Mouse (Mus musculus) thymus, postnatal 25 days (tissue): Measurements from ENCODE around the gene Gm13275.
A peak's percentile ranks its signal among the peaks of the same experiment; 100 is the strongest.
"Not testable (repeated sequence)": the region's sequence is repeated elsewhere in the genome, so short reads cannot be mapped to it uniquely, and the experiment has no call there.

Experiments
- DNase-seq: peaks from one replicate; pipeline ENCODE4 v3.0.0; 2022

The Gm13275 gene

DNA sequence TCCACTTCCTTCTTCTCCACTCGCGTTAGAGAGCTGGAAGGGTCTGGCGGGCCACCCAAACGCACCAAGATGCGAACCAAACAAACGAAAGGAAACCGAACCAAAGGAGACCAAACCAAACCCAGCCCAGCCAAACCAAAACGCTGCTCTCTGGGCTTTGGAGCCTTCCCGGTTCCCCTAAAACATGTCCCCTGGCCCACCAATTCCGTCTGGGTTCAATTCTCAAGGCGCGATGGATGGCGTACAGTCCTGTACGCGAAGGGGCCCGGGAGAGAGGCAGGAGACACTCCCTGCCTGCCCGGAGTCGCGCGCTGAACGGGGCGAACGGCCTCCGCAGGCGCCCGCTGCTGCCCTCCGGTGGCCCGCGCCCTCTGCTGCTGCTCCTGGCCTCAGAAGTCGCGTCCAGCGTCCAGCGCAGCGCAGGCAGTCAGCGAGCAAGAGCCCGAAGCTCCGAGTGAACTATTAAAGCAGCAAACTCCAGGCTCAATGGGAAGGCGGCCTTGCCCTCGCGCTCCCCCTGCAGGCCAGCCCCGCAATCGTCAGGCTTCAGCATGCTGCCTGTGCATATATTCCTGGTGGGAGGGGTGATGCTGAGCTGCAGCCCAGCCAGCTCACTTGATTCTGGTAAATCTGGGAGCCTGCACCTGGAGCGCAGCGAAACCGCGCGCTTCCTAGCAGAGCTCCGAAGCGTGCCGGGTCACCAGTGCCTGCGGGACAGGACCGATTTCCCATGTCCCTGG, at the start of gene Gm13275:
TSS of gene Gm13275 (plus strand) at position 552 of the 740 bp plus-strand sequence.
- peak; percentile 80 for DNase-seq

GRCm38 (mm10) chr4:88749926-88750325, 44.4 kb upstream of the Gm13275 start:
- DNase-seq = no peak

GRCm38 (mm10) chr4:88754818-88755340, 39.4 kb upstream of the Gm13275 start, which contains the start of gene Gm13271:
Gene Gm13271 (plus strand): TSS chr4:88754868.
- peak; percentile 68 for DNase-seq

- DNase-seq = peak; percentile 37
Measured at GRCm38 (mm10) chr4:88756581-88757513, 37.4 kb upstream of the Gm13275 start.

DNA sequence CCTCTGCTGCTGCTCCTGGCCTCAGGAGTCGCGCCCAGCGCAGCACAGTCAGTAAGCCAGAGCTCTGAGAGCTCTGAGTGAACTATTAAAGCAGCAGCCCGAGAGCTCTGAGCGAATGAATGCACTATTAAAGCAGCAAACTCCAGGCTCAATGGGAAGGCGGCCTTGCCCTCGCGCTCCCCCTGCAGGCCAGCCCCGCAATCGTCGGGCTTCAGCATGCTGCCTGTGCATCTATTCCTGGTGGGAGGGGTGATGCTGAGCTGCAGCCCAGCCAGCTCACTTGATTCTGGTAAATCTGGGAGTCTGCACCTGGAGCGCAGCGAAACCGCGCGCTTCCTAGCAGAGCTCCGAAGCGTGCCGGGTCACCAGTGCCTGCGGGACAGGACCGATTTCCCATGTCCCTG, 36.7 kb upstream of the Gm13275 start:
- peak; percentile 90 for DNase-seq

DNA sequence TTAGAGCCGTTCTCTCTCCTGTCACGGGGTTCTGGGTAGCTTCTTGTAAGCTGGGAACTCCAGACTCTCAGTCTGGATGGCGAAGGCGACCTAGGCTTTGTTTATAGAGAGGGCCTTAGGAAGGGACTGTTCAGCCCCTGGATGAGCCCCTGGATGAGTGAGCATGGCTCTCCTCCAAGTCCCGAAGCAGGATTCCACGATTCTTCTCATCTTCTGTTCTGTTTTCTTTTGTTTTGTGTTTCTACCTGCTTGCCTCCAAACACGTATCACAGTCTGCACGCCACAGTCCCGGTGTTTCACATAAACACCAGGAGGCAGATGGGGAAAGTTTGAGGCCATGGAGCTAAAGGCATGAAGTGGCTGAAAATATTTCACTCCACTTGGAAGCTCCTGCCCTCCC, 35.5 kb upstream of the Gm13275 start:
- not testable (repeated sequence) for DNase-seq

DNA sequence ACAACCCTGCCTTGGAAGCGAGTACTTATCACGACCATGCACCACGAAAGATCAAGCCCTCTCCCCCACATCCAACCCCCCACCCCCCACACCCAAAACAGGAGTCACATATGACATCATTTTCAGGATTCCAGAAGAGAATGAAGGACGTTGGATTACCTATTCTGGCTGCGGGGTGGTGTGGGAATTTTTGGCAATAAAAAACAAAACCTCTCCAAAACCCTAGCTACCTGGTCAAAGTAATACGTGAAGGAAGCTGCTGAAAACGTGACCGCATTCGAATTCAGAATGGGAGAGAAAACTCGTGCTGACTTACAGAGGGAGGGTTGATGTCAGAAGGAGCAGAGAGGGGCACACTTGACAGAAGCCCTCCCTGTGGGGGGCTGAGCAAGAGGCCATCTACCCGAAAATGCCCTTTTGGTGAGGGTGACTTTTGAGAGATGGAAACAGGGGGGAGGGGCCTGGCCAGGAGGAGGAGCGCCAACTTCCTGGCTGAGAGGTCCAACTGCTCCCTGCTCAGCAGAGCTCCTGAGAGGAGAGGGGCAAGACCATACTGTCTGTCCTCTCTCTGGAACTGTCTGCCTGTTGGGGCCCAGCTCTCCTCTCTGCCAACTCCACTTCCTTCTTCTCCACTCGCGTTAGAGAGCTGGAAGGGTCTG, 34.5 kb upstream of the Gm13275 start, which contains the start of gene Gm13283:
TSS of gene Gm13283 (plus strand) at position 510 of the 659 bp plus-strand sequence.
- peak; percentile 28 for DNase-seq

GRCm38 (mm10) chr4:88760431-88760830, 33.9 kb upstream of the Gm13275 start:
- DNase-seq = peak; percentile 55

- peak; percentile 90 for DNase-seq
Measured at GRCm38 (mm10) chr4:88761776-88762175, 32.5 kb upstream of the Gm13275 start.

DNA sequence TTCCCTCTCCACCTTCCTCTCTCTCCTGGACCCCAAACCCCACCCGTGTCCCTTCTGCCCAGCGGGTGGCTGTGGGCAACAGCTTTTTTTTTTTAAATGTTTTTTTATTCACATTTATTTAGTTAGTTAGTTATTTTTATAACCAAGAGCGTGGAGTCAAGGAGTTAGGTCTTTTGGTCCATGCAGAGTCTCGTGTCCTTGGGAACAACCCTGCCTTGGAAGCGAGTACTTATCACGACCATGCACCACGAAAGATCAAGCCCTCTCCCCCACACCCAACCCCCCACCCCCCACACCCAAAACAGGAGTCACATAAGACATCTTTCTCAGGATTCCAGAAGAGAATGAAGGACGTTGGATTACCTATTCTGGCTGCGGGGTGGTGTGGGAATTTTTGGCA, 31.9 kb upstream of the Gm13275 start:
- peak; percentile 24 for DNase-seq

- DNase-seq = peak; percentile 38
Measured at GRCm38 (mm10) chr4:88763384-88764018, 30.8 kb upstream of the Gm13275 start.

GRCm38 (mm10) chr4:88773534-88773933, 20.8 kb upstream of the Gm13275 start, which contains the start of gene Gm13290:
Gene Gm13290 (plus strand): TSS chr4:88773834.
- DNase-seq = not testable (repeated sequence)

GRCm38 (mm10) chr4:88776622-88777021, 17.7 kb upstream of the Gm13275 start, which contains the start of gene Gm13289:
Gene Gm13289 (plus strand): TSS chr4:88776922.
- not testable (repeated sequence) for DNase-seq

DNA sequence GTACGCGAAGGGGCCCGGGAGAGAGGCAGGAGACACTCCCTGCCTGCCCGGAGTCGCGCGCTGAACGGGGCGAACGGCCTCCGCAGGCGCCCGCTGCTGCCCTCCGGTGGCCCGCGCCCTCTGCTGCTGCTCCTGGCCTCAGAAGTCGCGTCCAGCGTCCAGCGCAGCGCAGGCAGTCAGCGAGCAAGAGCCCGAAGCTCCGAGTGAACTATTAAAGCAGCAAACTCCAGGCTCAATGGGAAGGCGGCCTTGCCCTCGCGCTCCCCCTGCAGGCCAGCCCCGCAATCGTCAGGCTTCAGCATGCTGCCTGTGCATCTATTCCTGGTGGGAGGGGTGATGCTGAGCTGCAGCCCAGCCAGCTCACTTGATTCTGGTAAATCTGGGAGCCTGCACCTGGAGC, 14.7 kb upstream of the Gm13275 start, which contains the start of gene Gm13272:
TSS of gene Gm13272 (plus strand) at position 301 of the 400 bp plus-strand sequence.
- not testable (repeated sequence) for DNase-seq

DNA sequence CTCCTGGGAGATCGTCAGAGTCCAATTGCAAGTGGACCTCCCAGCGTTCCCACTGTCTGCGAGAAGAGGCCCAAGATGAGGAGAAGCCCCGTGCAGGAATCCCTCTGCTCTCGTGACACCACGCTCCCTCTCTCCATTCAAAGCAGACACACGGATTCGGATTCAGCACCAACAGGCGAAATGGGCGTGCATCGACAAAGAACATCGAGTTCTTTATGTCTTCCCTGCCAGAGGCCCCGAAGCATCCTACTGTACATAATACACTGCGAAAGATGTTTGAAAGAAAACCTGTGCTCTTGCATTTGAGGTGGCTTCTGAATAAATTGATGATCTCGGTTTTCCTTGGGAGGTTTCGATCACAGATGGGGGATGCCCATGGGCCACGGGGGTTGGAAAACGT, 14.0 kb upstream of the Gm13275 start:
- DNase-seq = not testable (repeated sequence)

GRCm38 (mm10) chr4:88781831-88782230, 12.5 kb upstream of the Gm13275 start, which contains the start of gene Ifnz:
Gene Ifnz (plus strand): TSS chr4:88782131.
- DNase-seq = not testable (repeated sequence)

GRCm38 (mm10) chr4:88782335-88782734, 12.0 kb upstream of the Gm13275 start:
- not testable (repeated sequence) for DNase-seq

DNA sequence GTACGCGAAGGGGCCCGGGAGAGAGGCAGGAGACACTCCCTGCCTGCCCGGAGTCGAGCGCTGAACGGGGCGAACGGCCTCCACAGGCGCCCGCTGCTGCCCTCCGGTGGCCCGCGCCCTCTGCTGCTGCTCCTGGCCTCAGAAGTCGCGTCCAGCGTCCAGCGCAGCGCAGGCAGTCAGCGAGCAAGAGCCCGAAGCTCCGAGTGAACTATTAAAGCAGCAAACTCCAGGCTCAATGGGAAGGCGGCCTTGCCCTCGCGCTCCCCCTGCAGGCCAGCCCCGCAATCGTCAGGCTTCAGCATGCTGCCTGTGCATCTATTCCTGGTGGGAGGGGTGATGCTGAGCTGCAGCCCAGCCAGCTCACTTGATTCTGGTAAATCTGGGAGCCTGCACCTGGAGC, 8.9 kb upstream of the Gm13275 start, which contains the start of gene Gm13276:
TSS of gene Gm13276 (plus strand) at position 301 of the 400 bp plus-strand sequence.
- DNase-seq = not testable (repeated sequence)

GRCm38 (mm10) chr4:88788402-88788801, 5.9 kb upstream of the Gm13275 start, which contains the start of gene Gm13277:
Gene Gm13277 (plus strand): TSS chr4:88788632.
- peak; percentile 75 for DNase-seq

DNA sequence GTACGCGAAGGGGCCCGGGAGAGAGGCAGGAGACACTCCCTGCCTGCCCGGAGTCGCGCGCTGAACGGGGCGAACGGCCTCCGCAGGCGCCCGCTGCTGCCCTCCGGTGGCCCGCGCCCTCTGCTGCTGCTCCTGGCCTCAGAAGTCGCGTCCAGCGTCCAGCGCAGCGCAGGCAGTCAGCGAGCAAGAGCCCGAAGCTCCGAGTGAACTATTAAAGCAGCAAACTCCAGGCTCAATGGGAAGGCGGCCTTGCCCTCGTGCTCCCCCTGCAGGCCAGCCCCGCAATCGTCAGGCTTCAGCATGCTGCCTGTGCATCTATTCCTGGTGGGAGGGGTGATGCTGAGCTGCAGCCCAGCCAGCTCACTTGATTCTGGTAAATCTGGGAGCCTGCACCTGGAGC, 3.0 kb upstream of the Gm13275 start, which contains the start of gene Gm13278:
TSS of gene Gm13278 (plus strand) at position 301 of the 400 bp plus-strand sequence.
- DNase-seq = not testable (repeated sequence)

DNA sequence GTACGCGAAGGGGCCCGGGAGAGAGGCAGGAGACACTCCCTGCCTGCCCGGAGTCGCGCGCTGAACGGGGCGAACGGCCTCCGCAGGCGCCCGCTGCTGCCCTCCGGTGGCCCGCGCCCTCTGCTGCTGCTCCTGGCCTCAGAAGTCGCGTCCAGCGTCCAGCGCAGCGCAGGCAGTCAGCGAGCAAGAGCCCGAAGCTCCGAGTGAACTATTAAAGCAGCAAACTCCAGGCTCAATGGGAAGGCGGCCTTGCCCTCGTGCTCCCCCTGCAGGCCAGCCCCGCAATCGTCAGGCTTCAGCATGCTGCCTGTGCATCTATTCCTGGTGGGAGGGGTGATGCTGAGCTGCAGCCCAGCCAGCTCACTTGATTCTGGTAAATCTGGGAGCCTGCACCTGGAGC, 2.8 kb downstream of the Gm13275 start, which contains the start of gene Gm13279:
TSS of gene Gm13279 (plus strand) at position 301 of the 400 bp plus-strand sequence.
- DNase-seq = not testable (repeated sequence)
